Mouse (Mus musculus) kidney, postnatal 4 days (tissue): ENCODE results near the gene Exosc10.
A peak's percentile ranks its signal among the peaks of the same experiment; 100 is the strongest.

Source experiments
- DNase-seq, 2 experiments: peaks; one replicate each; pipeline ENCODE4 v3.0.0; 2021; ENCODE audit warnings: mixed read lengths in 2 of 2

The Exosc10 gene

DNA sequence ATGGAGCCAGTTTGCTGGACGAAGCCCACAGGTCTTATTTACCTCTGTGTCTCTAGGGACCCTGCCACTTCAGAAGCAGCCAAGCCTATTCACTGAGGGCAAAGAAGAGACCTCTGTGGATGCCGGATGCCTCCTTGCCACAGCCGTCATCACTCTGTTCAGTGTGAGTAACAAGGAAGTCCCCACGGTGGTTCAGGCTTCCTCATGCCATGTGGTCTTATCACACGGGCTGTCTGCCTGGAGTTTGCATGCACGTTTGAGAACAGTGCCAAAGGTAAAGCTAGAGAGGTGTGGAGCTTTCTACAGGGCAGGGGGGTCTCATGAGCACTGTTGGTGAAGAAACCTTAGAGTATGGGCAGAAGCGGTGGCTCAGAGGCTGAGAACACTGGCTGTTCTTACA lies 15.0 kb downstream of the Exosc10 start:
- no peak for DNase-seq

GRCm38 (mm10) chr4:148580765-148581164 lies 22.5 kb downstream of the Exosc10 start:
- no peak for DNase-seq

DNA sequence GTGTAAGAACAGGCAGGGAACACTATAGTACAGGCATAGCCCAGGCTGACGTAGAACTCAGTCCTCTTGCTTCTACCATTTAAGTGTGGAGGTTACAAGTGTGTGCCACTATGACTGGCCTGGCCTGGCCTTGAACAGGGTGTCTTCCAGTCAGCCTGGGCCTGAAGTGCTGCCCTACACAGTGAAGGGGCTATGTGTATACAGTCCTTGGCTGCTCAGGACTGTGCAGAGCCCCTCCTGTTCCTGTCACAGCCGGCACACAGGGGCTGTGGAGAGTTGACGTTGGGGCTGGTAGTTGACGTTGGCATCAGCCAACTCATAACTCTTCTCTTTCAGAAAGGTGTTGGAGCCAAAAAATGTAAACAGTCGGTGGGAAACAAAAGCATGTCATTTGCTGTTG lies 23.2 kb downstream of the Exosc10 start:
- no peak for DNase-seq

- no peak for DNase-seq
Measured at GRCm38 (mm10) chr4:148583257-148583656, 25.0 kb downstream of the Exosc10 start.

GRCm38 (mm10) chr4:148586648-148587047 lies 28.4 kb downstream of the Exosc10 start:
- no peak for DNase-seq

DNA sequence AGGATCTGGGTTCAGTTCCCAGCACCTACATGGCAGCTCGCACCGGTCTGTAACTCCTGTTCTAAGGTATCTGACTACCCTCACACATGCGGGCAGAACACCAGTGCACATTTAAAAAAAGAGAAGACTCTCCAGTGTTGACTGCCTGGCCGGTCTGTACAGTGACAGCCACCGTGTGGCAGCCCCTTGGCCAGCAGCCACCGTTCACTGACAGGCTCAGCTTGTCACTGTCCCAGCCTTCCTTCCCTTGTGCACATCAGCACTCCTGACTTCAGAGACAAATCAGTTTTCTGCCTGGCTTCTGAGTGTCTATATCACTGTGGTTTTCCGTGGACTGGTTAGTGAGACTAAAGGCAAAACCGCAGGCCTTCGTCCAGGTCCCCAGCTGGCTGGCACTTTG lies 30.6 kb downstream of the Exosc10 start:
- no peak for DNase-seq

DNA sequence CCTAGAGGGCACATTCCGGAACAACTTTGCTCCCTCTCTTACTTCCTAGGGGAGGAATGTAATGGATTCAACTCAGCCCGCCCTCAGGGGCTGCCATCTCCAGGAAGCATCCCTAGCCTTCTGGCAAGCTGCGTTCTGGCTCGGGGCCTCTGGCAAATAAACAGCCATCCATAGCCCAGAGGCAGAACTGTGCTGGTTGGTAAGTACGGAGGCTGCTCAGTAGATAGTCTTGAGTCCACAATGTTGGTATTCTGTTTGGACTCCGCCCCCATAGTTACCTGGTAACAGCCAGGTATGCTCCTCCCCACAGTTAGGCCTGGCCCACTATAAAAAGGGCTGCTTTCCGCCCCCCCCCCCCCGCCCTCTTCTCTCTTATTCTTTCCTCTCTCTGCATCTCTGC lies 31.3 kb downstream of the Exosc10 start:
- no peak for DNase-seq

DNA sequence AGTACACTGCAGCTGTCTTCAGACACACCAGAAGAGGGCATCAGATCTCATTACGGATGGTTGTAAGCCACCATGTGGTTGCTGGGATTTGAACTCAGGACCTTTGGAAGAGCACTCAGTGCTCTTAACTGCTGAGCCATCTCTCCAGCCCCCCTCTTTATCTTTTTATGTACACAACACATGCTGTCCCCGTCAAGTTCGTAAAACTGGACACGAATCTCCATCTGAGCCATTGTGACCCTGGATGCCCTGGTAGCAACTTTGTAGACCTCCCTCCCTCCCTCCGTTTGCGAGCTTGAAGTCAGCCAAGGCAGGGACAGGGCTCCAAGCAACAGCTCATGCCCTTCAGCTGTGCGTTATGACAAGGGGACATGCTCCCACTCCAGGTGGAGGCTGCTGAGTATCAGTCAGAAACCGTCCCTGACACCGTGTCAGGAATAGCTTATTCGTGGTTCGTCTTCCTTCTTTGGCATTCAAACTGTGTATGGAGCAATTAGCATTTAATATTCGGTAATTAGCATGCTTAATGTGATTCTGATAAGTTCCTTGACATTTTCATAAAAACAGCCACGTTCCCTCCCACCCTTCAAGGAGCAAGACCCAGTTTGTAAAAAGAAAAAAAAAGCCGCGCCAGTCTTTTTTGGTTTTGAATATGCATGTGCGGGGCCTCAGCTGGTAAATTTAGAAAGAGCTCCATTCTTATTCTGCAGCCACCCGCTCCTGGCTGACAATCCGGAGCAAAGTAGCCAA lies 32.4 kb downstream of the Exosc10 start:
- DNase-seq, result peak; percentile 21 to 40

DNA sequence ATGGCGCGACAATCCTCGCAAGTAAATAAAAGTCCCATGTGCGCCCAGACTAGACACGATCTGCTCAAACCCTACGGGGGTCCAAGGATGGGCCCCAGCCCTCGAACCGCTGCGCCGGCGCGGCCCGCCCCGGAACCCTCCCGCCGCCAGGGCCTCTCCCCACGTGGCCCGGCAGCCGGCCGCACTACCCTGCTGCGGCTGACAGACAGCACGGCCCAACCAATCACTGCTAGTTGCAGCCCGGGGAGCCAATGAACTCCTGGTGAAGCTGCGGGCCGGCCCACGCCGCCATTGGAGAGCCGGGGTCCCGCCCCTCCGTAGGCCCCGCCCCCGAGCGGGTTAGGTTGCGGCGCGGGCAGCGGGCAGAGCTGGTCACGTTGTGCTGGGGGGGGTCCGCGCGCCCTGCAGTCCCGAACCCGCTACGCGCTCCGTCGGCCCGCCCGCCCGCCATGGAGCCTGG lies 33.0 kb downstream of the Exosc10 start, which contains the start of gene Srm:
Srm (plus strand) TSS at position 333 of the 460 bp plus-strand sequence.
- peak; percentile 98 to 99 for DNase-seq

- no peak for DNase-seq
Measured at GRCm38 (mm10) chr4:148591637-148592380, 33.6 kb downstream of the Exosc10 start.

DNA sequence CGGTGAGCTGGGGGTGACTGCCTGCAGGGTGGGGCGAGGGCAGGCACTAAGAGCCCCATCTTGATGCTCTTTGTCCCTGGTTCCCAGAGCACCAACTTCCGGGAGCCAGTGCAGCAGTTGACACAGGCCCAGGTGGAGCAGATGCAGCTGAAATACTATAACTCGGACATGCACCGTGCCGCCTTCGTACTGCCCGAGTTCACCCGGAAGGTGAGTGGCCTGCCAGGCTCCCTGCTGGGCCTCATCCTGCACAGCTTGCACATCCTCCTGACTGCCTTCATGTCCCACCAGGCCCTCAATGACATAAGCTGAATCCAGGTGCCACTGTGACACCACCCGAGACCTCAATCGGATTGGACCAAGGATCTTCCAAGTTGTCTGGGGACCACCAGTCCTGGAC lies 35.8 kb downstream of the Exosc10 start:
- no peak for DNase-seq

- no peak for DNase-seq
Measured at GRCm38 (mm10) chr4:148595916-148596315, 37.7 kb downstream of the Exosc10 start.

DNA sequence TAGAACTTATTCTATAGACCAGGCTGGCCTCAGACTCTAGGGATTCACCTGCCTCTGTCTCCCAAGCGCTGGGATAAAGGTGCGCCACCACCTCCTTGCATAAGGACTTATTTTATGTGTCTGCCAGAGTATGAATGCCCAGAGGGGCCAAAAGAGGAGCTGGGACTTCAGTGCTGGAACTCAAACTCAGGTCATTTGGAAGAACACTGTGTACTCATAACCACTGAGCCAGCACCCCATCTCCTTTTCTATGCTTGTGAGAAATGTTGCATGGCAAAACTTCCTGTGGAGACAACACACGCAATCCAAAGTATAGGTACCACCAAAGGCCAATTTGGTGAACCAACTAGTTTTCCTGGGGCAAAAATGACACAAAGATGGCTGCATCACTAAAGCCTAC lies 38.5 kb downstream of the Exosc10 start:
- no peak for DNase-seq

- DNase-seq, result no peak
Measured at GRCm38 (mm10) chr4:148598826-148599225, 40.6 kb downstream of the Exosc10 start.

- DNase-seq, result no peak
Measured at GRCm38 (mm10) chr4:148600316-148600715, 42.1 kb downstream of the Exosc10 start.

DNA sequence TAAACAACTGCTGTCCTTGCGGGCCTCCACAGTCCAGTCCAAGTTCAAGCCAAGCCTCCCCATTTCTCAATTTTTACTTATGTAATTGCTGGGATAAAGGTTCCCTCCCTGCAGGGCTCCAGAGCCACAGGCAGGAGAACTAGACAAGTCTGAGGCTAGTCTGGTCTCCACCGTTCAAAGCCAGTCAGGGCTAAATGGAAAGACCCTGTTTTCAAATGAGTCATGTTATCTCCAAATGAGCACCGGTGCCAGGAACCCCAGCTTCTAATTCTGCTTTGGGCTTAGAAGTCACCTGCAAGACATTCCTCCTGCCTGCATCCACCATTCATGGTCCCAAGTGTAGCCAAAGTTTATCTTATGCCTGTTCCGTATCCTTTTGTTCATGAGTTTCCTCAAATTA lies 43.6 kb downstream of the Exosc10 start:
- no peak for DNase-seq

DNA sequence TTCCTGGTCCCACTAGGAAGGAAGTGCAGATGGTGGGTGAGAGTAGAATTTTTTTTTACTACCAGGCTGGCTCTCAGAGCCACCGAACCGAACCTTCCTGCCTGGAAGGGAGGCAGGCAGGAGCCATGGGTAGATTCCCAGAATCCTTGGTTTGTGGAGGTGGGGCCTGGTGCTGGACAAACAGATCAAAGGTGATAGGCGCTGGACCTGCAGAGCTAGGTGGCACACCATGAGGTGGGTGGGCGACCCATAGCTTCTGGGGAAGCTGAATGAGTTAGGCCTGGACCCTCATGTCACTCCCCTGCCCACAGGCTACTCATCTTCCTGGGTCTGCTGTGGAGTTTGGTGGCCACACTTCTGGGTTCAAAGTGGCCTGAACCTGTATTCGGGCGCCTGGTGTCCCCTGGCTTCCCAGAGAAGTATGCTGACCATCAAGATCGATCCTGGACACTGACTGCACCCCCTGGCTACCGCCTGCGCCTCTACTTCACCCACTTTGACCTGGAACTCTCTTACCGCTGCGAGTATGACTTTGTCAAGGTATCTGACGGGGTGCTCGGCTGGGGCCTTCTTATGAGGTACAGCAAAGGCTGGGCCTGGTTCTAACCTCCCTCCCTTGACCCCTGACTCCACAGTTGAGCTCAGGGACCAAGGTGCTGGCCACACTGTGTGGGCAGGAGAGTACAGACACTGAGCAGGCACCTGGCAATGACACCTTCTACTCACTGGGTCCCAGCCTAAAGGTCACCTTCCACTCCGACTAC lies 44.3 kb downstream of the Exosc10 start, which contains the start of gene Masp2:
Masp2 (plus strand) TSS at position 198 of the 764 bp plus-strand sequence.
- DNase-seq, result no peak

GRCm38 (mm10) chr4:148603376-148604139 lies 45.3 kb downstream of the Exosc10 start:
- no peak for DNase-seq

GRCm38 (mm10) chr4:148604141-148604540 lies 45.9 kb downstream of the Exosc10 start:
- no peak for DNase-seq

DNA sequence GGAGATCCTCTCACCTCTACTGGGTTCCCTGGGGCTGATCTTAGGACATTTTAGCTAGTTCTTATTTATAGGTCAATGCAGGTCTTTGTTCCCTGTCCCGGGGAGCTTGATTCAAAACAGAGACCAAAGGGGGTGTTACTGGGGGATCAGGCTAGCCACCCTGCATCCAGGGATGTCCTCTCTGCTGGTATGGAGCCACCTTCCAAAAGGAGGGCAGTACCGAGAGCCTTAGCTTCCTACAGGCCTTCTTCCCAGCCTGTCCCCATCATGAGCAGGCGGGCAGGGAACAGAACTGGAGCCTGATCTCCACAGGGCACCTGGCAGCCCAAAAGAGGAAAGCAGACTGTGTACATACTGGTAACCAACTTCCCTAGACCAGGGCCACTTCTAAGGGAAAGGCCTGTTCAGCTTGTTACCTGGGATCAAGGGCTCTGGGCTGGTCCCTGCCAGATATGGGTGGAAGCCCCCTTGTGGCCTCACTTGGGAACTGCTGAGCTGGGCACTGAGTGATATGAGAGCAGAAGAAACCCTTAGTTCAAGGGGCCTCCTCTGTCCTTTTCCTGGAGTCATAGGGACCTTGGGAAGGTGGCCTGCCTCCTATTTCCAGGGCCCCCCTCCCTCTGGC lies 46.4 kb downstream of the Exosc10 start:
- peak; percentile 84 to 85 for DNase-seq

- DNase-seq, result peak; percentile 91 to 92
Measured at GRCm38 (mm10) chr4:148607758-148608157, 49.5 kb downstream of the Exosc10 start.

GRCm38 (mm10) chr4:148609805-148610204 lies 51.6 kb downstream of the Exosc10 start:
- DNase-seq, result no peak
